Mouse (Mus musculus) lung, postnatal 0 days (tissue): Measurements from ENCODE around the gene Il17a.

Source experiments
- CTCF ChIP-seq: IDR thresholded peaks from 2 replicates; pipeline ENCODE4 v1.5.1; 2016; ENCODE audit warnings: antibody characterized with exemption, mild to moderate bottlenecking
- EP300 ChIP-seq: IDR thresholded peaks from 2 replicates; pipeline ENCODE4 v1.6.1; 2016; ENCODE audit warnings: antibody characterized with exemption, mild to moderate bottlenecking, control low read depth

- TF ChIP-seq CTCF (peak; percentile 66), EP300 (no peak)
Measured at GRCm38 (mm10) chr1:20700011-20700410, 30.7 kb upstream of the Il17a start.
